Mouse (Mus musculus) lung, embryonic 14.5 days (tissue): Measurements from ENCODE around the gene Zkscan17. TPM values are rescaled to one million over a fixed set of nuclear protein-coding genes. Genes with fewer than 3 reads are reported as not detected.
A peak's percentile ranks its signal among the peaks of the same experiment; 100 is the strongest.

ENCODE experiments used
- ATAC-seq: fragments of 200-750 bp; cut with Nextera tagmentation; 2 replicates; pipeline ENCODE4 v1.8.0; 2017; ENCODE audit warnings: mild to moderate bottlenecking, moderate TSS enrichment, moderate library complexity; ENCODE audit not compliant: insufficient read depth
- DNase-seq: peaks from one replicate; pipeline ENCODE4 v3.0.0-alpha.2; 2015
- H3K27ac ChIP-seq: fragments of 300-500 bp; sonication (generic); 2 replicates; pipeline ENCODE4 v1.5.1; 2014; ENCODE audit warnings: low read depth, mild to moderate bottlenecking, moderate library complexity
- H3K27me3 ChIP-seq: fragments of 300-500 bp; sonication (generic); 2 replicates; pipeline ENCODE4 v1.6.1; 2014; ENCODE audit warnings: low read length, control low read depth; ENCODE audit not compliant: insufficient read depth
- H3K36me3 ChIP-seq: fragments of 300-500 bp; sonication (generic); 2 replicates; pipeline ENCODE4 v1.6.1; 2014; ENCODE audit warnings: control low read depth; ENCODE audit not compliant: insufficient read depth
- H3K4me1 ChIP-seq: fragments of 300-500 bp; sonication (generic); 2 replicates; pipeline ENCODE4 v1.6.1; 2014; ENCODE audit warnings: antibody characterized with exemption, control low read depth; ENCODE audit not compliant: insufficient read depth
- H3K4me2 ChIP-seq: fragments of 300-500 bp; sonication (generic); 2 replicates; pipeline ENCODE4 v1.6.1; 2014; ENCODE audit warnings: mild to moderate bottlenecking
- H3K4me3 ChIP-seq: fragments of 300-500 bp; sonication (generic); 2 replicates; pipeline ENCODE4 v1.5.1; 2014; ENCODE audit warnings: low read depth, low read length
- H3K9ac ChIP-seq: fragments of 300-500 bp; sonication (generic); 2 replicates; pipeline ENCODE4 v1.6.1; 2014
- H3K9me3 ChIP-seq: fragments of 300-500 bp; sonication (generic); 2 replicates; pipeline ENCODE4 v1.6.1; 2016; ENCODE audit warnings: low read depth, low read length, control low read depth
- CTCF ChIP-seq: IDR thresholded peaks from 2 replicates; pipeline ENCODE4 v1.5.1; 2016; ENCODE audit warnings: antibody characterized with exemption, low read depth
- WGBS: fragments of 180-500 bp; shearing (Covaris S2); extraction: QIAGEN DNeasy Blood & Tissue Kit; methylation state at CpG from one replicate; pipeline ENCODE4 v1.1.7; 2014; 5-methylcytosine and 5-hydroxymethylcytosine counted together
- polyA plus RNA-seq: library from polyadenylated mRNA; unstranded; fragments of >200 nt; fragmentation: Nextera tagmentation; extraction: Ambion mirVana; gene quantifications from 2 replicates; pipeline ENCODE4 v1.2.1, GENCODE M21; 2014

Zkscan17 gene
- polyA plus RNA-seq, 1 experiment from 2014 or later, result 30.9 TPM

GRCm38 (mm10) chr11:59537218-59538130 lies 10.9 kb upstream of the Zkscan17 start:
- TF ChIP-seq CTCF, result peak; percentile 49
- ATAC-seq (no peak), DNase-seq (no peak)
- H3K27me3 ChIP-seq, result no peaks in the 10 kb centered on the region
- no peaks in the 10 kb centered on the region for H3K36me3 ChIP-seq
- no peaks in the 10 kb centered on the region for H3K4me1 ChIP-seq
- H3K9me3 ChIP-seq, result no peaks in the 10 kb centered on the region
- no peak overlapping the region for H3K4me3 ChIP-seq
- 63% methylated on average over 16 of the region's 16 CpGs for WGBS
- H3K4me2 ChIP-seq, result no peak overlapping the region
- H3K9ac ChIP-seq, result no peak overlapping the region
- no peak overlapping the region for H3K27ac ChIP-seq

DNA sequence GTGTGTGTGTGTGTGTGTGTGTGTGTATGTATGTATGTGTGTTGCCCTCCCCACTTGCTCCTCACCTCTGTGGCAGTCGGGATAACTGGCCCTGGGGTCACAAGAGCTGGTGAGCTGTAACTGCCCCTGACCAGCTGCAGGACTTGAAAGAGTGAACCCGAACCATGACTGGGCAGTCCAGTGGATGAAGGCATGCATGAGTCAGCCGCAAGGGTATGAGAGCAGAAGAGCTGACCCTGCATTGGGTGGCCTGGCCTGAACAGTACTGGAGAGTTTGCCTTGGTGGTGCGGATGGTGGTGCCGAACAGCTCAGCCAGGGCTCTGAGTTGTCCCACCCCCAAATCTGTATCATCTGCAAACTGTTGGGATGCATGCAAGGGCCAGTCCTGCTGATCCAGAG lies 5.0 kb upstream of the Zkscan17 start:
- H3K27ac ChIP-seq, result no peak overlapping the region
- H3K4me3 ChIP-seq, result no peak overlapping the region
- no peak for ATAC-seq
- no peak overlapping the region for H3K4me2 ChIP-seq
- H3K9ac ChIP-seq, result no peak overlapping the region
- no peaks in the 10 kb centered on the region for H3K9me3 ChIP-seq
- TF ChIP-seq CTCF, result no peak
- 54% methylated on average over 5 of the region's 5 CpGs for WGBS
- no peak for DNase-seq
- no peaks in the 10 kb centered on the region for H3K36me3 ChIP-seq
- H3K27me3 ChIP-seq, result no peaks in the 10 kb centered on the region
- H3K4me1 ChIP-seq, result no peaks in the 10 kb centered on the region

DNA sequence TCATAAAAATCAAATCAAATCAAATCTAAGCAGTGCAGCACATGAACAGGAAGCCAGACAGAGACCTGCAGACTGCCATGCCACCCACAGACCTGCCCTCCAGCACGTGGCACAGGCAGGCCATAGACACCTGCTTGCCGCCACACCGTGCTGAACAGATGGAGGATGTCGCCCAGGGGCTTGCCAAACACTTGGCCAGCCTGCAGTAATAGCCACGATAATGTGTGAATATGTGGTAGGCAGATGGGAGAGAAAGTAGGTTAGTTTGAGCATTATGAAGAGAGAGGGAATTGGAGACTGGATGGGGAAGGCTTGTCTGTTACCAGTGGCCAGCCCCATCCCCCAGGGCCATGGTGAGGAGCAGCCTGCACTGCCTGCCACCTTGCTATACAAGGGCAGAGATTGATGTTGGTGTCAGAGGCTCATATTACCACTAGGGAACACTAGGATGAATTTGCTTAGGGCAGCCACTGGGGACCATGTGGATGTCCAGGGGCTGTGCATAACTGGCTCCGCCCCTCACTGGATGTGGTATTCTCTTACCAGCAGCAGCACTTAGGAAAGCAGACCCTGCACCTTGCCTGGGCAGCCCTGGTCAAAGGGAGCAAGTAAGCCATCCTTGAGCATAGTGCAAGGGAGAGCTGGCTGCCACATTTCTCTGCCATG lies 4.5 kb upstream of the Zkscan17 start:
- ATAC-seq (peak; percentile 17; the same call in 1 of the 2 replicates), DNase-seq (no peak)
- Histone ChIP-seq H3K27me3 (no peaks in the 10 kb centered on the region), H3K4me2 (no peak overlapping the region), H3K9ac (no peak overlapping the region), H3K9me3 (no peaks in the 10 kb centered on the region), H3K27ac (no peak overlapping the region), H3K4me1 (no peaks in the 10 kb centered on the region), H3K4me3 (no peak overlapping the region), H3K36me3 (no peaks in the 10 kb centered on the region)
- no peak for TF ChIP-seq CTCF
- 58% methylated on average over 6 of the region's 6 CpGs for WGBS

DNA sequence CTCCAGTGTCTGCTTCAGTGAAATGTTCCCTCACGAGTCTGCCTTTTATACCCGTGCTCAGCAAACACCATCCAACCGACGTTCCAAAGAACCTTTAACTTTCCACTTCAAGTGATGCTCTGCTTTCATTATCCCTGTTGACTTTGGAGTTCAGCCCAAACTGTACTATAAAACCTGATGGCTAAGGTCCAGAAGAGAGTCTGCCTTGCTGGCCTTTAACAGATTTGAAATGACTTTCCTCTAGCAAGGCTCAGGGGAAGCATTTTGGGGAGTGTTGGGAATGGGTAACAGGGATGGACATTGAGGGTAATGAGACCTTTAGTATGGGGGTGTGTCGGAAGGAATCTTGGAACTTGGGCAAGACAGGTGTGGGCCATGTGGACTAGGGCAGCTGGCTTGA lies 3.7 kb upstream of the Zkscan17 start:
- no peak for ATAC-seq
- Histone ChIP-seq H3K9ac (no peak overlapping the region), H3K36me3 (no peaks in the 10 kb centered on the region), H3K27me3 (no peaks in the 10 kb centered on the region), H3K27ac (no peak overlapping the region), H3K4me1 (no peaks in the 10 kb centered on the region), H3K4me2 (no peak overlapping the region), H3K4me3 (no peak overlapping the region), H3K9me3 (no peaks in the 10 kb centered on the region)
- DNase-seq, result no peak
- 70% methylated on average over 5 of the region's 5 CpGs for WGBS
- no peak for TF ChIP-seq CTCF

GRCm38 (mm10) chr11:59525237-59525636 lies 1.3 kb downstream of the Zkscan17 start:
- peak; percentile 82 for TF ChIP-seq CTCF
- Histone ChIP-seq H3K4me2 (no peak overlapping the region), H3K27ac (no peak overlapping the region), H3K27me3 (no peaks in the 10 kb centered on the region), H3K4me1 (no peaks in the 10 kb centered on the region), H3K36me3 (no peaks in the 10 kb centered on the region), H3K9me3 (no peaks in the 10 kb centered on the region), H3K4me3 (no peak overlapping the region), H3K9ac (no peak overlapping the region)
- DNase-seq (peak; percentile 93), ATAC-seq (no peak)
- WGBS, result 7% methylated on average over 10 of the region's 10 CpGs

GRCm38 (mm10) chr11:59524150-59524549 lies 2.4 kb downstream of the Zkscan17 start:
- Histone ChIP-seq H3K4me2 (no peak overlapping the region), H3K27me3 (no peaks in the 10 kb centered on the region), H3K9ac (no peak overlapping the region), H3K4me3 (no peak overlapping the region), H3K36me3 (no peaks in the 10 kb centered on the region), H3K9me3 (no peaks in the 10 kb centered on the region), H3K4me1 (no peaks in the 10 kb centered on the region), H3K27ac (no peak overlapping the region)
- 0 out of 2 replicates have a peak, but pooled peaks have one; percentile 20 for TF ChIP-seq CTCF
- ATAC-seq (no peak), DNase-seq (no peak)
- WGBS, result 95% methylated on average over 2 of the region's 2 CpGs
